Mouse (Mus musculus) cortical plate, adult 2 months (tissue): ENCODE data around the gene Erfe. TPM values are rescaled to one million over a fixed set of nuclear protein-coding genes. Genes with fewer than 3 reads are reported as not detected.
A peak's percentile ranks its signal among the peaks of the same experiment; 100 is the strongest.

ENCODE experiments used
- H3K27ac ChIP-seq: fragments of 200-500 bp; 2 replicates; pipeline ENCODE4 v1.5.1; 2012; ENCODE audit warnings: low read length, control low read depth, inconsistent platforms; ENCODE audit not compliant: insufficient read depth
- H3K4me1 ChIP-seq: fragments of 200-500 bp; 2 replicates; pipeline ENCODE4 v1.6.1; 2011; ENCODE audit warnings: low read length; ENCODE audit not compliant: control insufficient read depth, insufficient read depth
- H3K4me3 ChIP-seq: fragments of 200-500 bp; 2 replicates; pipeline ENCODE4 v1.5.1; 2011; ENCODE audit warnings: mild to moderate bottlenecking, low read length, control low read depth; ENCODE audit not compliant: insufficient read depth
- CTCF ChIP-seq: fragments of 200-500 bp; IDR thresholded peaks from 2 replicates; pipeline ENCODE4 v1.5.1; 2011; ENCODE audit warnings: mild to moderate bottlenecking, control low read depth, low read length; ENCODE audit not compliant: insufficient read depth; ENCODE audit errors: extremely low read depth
- POLR2A ChIP-seq: fragments of 200-500 bp; IDR thresholded peaks from 2 replicates; pipeline ENCODE4 v1.6.1; 2011; ENCODE audit warnings: mild to moderate bottlenecking, low read length, control low read depth; ENCODE audit not compliant: insufficient read depth; ENCODE audit errors: extremely low read depth
- polyA plus RNA-seq: library from polyadenylated mRNA; depleted of rRNA; stranded (reverse); fragments of >200 nt; gene quantifications from 2 replicates; pipeline ENCODE4 v1.2.3, GENCODE M21; 2012

Gene Erfe
- polyA plus RNA-seq, 1 experiment, result 0.90 TPM

DNA sequence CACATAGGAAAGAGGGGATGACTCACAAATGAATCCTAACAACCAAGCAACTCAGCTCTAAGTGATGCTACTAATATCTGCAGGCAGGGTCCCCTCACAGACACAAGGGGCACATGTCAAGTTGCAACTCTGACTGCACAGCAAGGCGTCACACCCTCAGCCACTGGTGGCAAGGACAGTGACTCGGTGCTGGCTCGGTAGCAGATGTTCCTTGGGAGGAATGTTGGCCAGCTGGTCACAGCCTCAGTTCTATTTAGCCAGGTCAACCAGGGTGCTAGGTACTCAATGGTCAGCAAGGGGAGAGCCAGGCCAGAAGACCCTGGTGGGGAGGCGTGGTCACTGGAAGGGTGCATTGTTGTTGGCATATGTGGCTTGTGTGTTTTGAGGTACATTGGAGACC, 41.6 kb downstream of the Erfe start:
- Histone ChIP-seq H3K4me1 (0 out of 2 replicates have a peak, but pooled peaks cover 2% of the 10 kb centered on the region), H3K27ac (no peak overlapping the region), H3K4me3 (no peak overlapping the region)
- TF ChIP-seq CTCF (no peak), POLR2A (no peak)

DNA sequence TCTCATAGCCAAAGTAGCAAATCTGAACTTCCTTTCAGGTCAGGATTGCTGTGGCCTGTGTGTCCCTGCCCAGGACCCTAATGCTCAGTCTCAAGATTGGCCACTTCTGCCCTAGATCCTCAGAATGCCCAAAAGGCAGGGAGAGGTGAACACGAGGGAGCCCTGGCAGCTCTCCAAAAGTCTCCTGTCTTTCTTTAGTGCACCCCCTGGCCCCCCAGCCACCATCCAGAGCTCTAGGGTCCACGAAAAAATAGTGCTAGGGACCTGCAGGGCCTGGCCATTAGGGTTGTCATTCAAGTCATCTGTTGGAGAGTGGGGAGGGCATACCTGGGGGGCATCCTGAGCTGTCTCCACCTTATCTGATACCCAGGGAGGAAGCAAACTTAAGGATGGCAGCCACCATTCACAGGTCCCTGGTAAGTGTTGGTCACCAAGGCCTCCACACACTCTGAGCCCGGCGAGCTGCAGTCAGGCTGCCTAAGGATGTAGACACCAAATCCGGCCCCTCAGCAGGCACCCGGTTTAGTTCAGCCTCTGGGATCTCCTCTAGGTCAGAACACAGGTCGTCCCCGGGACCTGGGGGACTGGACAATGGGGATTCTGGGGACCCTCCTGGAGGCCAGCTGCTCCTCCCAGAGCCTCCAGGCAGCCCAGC, 45.5 kb downstream of the Erfe start:
- H3K27ac ChIP-seq, result no peak overlapping the region
- TF ChIP-seq POLR2A, result no peak
- no peak for TF ChIP-seq CTCF
- H3K4me3 ChIP-seq, result peak overlapping the region; percentile 41; the same call in 1 of the 2 replicates
- H3K4me1 ChIP-seq, result 0 out of 2 replicates have a peak, but pooled peaks cover 2% of the 10 kb centered on the region

DNA sequence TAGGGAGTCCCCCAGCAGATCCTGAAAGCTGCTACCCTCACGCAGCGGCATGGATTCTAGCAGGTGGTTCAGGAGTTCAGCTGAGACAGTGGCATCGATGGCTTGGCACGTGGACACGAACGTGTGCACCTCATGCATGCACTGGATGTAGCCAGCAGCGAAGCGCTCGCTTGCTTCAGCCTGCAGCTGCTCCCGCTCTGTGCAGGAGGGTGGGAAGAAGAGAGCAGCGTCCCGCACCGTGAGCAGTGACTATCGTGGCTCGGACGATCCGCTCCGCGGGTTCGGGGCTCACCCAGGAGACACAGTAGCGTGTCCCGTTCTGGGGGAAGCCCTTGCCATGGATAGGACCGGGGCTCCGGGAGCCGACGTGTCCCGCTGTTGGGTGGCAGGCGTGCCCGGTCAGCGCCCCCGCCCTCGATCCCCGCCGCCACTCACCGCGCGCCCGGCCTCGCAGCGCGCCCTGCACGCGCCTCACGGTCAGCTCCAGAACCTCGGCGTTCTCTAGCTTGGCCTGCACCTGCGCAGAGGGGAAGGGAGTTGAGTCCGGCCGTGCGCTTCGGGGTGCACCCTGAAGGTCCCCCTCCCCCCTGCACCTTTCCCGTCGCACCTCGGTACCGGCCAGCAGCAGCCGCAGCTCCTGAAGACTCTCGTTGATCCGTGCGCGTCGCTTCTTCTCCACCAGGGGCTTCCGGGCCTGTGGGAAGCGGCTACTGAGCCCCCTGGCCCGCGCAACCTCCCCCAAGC, 46.2 kb downstream of the Erfe start:
- 0 out of 2 replicates have a peak, but pooled peaks cover 2% of the 10 kb centered on the region for H3K4me1 ChIP-seq
- H3K4me3 ChIP-seq, result peak overlapping the region; percentile 41
- no peak for TF ChIP-seq POLR2A
- no peak for TF ChIP-seq CTCF
- no peak overlapping the region for H3K27ac ChIP-seq

DNA sequence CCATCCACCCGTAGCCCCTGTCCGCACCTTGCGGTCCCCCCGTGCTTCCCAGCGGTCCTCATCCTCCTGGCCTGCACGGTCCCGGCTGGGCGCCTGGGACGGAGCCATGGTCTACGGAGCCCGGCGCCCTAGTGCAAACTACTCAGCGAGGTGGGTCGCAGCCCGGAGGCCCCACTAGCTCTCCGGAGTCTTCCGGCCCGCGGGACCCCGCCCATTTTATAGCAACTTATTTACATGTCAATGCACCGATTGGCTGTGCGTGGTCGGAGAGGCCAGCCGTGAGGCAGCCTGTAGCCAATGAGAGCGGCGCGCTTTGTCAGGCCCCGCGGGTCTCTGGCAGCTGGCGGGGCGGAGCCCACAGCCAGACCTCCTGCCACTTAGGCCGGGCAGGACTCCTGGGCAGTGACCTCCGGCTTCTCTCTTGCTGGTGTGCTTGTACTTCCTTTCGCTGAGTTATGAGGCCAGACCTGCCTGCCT, 46.8 kb downstream of the Erfe start:
- Histone ChIP-seq H3K4me3 (peak overlapping the region; percentile 41), H3K27ac (no peak overlapping the region), H3K4me1 (0 out of 2 replicates have a peak, but pooled peaks cover 2% of the 10 kb centered on the region)
- no peak for TF ChIP-seq CTCF
- peak; percentile 73 for TF ChIP-seq POLR2A

DNA sequence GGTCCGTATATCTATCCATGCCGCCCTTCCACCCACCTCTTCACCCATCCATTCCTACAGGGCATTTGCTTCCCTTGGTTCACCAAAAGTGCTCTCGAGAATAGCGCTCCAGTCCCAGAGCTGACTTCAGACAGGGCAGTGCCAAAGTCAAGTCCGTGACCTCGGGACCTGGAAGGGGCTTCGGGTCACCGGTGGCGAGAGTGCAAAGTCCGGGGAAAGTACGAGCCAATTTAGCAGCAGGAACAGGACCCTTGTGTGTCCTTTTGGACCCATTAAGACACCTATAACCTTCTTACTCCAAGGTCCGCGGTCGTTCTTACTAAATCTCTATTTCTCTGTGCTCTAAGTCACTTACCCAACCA, 47.3 kb downstream of the Erfe start:
- TF ChIP-seq POLR2A (no peak), CTCF (no peak)
- H3K4me1 ChIP-seq, result 0 out of 2 replicates have a peak, but pooled peaks cover 2% of the 10 kb centered on the region
- peak overlapping the region; percentile 41 for H3K4me3 ChIP-seq
- H3K27ac ChIP-seq, result no peak overlapping the region

DNA sequence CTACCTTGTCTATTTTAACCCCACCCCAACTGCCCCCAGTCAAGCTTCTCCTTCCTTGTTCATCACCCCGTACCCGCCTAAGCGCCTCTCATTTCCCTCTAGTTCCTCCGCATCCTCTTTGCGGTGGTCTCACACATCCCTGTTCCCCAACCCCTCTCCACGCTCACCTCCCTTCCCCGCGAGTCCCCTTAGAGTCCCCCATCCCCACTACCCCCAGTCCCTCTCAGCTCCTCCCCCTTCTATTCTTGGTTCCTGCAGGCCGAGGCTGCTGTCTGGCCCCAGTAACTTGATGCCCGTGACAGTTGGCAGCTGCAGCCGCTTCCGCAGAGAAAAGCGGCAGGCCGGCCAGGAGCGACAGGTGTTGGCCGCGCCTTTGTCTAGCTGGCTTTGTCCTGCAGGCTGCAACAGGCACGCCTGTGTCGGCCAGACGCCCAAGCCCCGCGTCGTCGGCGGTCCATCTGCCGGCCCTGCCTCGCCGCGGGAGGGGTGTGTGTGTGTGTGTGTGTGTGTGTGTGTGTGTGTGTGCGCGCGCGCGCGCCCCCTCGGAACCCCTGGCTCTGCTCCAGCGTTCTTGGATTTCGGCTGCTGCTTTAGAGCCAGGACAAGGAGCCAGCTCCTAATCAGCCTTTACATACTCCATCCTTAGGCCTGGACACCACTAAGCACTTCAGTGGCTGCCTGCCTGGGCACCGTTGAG, 47.8 kb downstream of the Erfe start, which contains the start of gene Hes6:
TSS of gene Hes6 (minus strand) at position 141 of the 697 bp plus-strand sequence.
- Histone ChIP-seq H3K4me1 (0 out of 2 replicates have a peak, but pooled peaks cover 2% of the 10 kb centered on the region), H3K4me3 (peak within 1 kb of the TSS; percentile 41), H3K27ac (no peak within 1 kb of the TSS)
- no peak for TF ChIP-seq CTCF
- no peak for TF ChIP-seq POLR2A

DNA sequence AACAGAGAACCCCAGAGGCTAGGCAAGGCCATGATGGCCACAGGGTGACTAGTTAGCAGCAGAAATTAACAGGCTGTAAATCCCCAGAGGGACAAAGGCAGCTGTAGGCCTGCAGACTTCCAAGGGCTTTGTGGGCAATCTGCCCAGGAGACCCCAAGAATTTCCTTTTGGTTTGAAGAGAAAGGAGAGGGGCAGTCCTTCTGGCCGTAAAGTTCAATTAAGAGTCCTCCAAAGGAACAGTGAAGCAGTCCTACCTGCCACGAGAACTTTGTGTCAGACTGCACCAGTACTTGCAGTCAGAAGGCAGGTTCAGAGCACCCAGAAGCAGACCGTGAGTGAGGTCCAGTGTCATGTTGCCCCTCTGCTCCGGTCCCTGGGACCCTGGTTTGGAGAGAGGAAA, 48.7 kb downstream of the Erfe start:
- Histone ChIP-seq H3K4me3 (no peak overlapping the region), H3K4me1 (0 out of 2 replicates have a peak, but pooled peaks cover 2% of the 10 kb centered on the region), H3K27ac (no peak overlapping the region)
- no peak for TF ChIP-seq CTCF
- no peak for TF ChIP-seq POLR2A

DNA sequence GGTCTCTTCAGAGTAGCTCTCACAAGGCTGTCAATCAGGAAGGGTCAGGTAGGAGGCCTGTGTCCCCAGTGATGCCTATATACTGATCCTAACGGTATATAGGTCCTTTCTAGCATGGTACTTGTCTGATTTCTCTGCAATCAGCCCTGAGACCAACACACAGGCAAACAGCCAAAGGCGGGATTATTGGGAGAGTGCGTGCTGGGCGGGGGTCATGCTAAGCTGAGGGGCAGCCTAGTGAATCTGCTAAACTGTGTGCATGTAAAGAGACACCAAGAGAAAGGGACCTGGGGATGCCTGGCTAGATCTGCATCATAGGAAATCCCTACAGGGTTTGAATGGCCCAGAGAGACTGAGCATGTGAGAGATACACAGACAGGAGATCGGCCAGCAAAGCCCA, 49.1 kb downstream of the Erfe start:
- Histone ChIP-seq H3K4me3 (no peak overlapping the region), H3K27ac (no peak overlapping the region), H3K4me1 (0 out of 2 replicates have a peak, but pooled peaks cover 2% of the 10 kb centered on the region)
- TF ChIP-seq POLR2A (no peak), CTCF (no peak)

DNA sequence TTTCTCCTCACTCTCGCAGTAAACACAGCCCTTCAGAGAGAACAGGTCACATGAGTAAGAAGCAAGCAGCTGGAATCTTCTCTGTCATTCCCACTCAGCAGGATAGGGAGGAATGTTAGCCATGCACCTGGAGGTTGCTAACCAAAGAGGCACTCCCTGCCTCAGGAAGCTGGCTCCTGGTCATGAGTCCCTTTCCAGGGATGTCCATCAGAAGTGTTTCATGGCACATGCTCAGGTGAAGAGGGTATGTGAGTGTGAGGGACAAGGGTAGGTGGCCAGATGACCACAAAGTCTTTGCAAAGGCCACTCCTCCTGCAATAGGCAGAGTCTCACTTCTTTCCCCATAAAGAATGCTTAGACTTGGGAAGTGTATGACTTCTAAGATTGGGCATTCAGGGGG, 51.8 kb downstream of the Erfe start:
- no peak overlapping the region for H3K27ac ChIP-seq
- no peaks in the 10 kb centered on the region for H3K4me1 ChIP-seq
- TF ChIP-seq POLR2A, result no peak
- no peak for TF ChIP-seq CTCF
- H3K4me3 ChIP-seq, result no peak overlapping the region
